Mouse (Mus musculus) cerebellum, adult 2 months (tissue): ENCODE data around the gene Zfp341.

ENCODE experiments used
- CTCF ChIP-seq: fragments of 200-500 bp; IDR thresholded peaks from 2 replicates; pipeline ENCODE4 v1.5.1; 2011; ENCODE audit warnings: low read depth, mild to moderate bottlenecking, control low read depth, low read length, moderate library complexity, borderline replicate concordance; ENCODE audit not compliant: insufficient read depth
- POLR2A ChIP-seq: fragments of 200-500 bp; IDR thresholded peaks from 2 replicates; pipeline ENCODE4 v1.6.1; 2011; ENCODE audit warnings: low read length, control low read depth, borderline replicate concordance; ENCODE audit not compliant: insufficient read depth

DNA sequence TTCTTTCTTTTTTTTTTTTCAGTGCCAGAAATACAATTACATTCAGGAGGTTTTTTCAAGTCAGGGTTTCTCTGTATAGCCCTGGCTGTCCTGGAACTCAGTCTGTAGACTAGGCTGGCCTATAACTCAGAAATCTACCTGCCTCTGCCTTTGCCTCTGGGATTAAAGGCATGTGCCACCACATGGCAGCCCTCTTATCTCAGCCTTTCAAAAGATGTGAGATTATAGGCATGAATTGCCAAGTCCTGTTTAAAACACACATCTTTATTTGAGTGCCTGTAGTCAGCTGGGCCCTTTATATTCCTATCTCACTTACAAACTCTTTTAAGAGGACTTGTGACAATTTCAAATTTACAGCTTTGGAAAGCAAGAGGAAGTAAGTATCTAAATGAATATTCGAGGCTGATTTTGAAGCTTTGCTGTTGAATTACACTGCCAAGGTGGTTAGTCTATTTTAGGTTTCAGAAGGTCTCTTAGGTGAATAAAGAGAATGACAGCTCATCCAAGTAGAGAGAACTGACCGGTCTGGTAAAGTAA is 42.8 kb downstream of the Zfp341 start:
- TF ChIP-seq POLR2A (no peak), CTCF (no peak)
